Mouse (Mus musculus) lung, adult 2 months (tissue): ENCODE measurements around the gene Gatad2a. TPM values are rescaled to one million over a fixed set of nuclear protein-coding genes. Genes with fewer than 3 reads are reported as not detected.
A peak's percentile ranks its signal among the peaks of the same experiment; 100 is the strongest.

Source experiments
- DNase-seq: peaks from one replicate; pipeline ENCODE4 v3.0.0; 2022
- H3K4me1 ChIP-seq: fragments of 200-500 bp; 2 replicates; pipeline ENCODE4 v1.6.1; 2011; ENCODE audit warnings: low read length; ENCODE audit not compliant: control insufficient read depth, insufficient read depth
- H3K4me3 ChIP-seq: fragments of 200-500 bp; replicated peaks from 2 replicates; pipeline ENCODE3; 2011; ENCODE audit warnings: low read depth, mild to moderate bottlenecking, control low read depth, low read length; ENCODE audit errors: extremely low read depth
- CTCF ChIP-seq: fragments of 200-500 bp; IDR thresholded peaks from 2 replicates; pipeline ENCODE4 v1.5.1; 2011; ENCODE audit warnings: mild to moderate bottlenecking, low read length, control low read depth; ENCODE audit not compliant: insufficient read depth
- POLR2A ChIP-seq: fragments of 200-500 bp; IDR thresholded peaks from 2 replicates; pipeline ENCODE4 v1.6.1; 2011; ENCODE audit warnings: low read depth, mild to moderate bottlenecking, control low read depth, low read length, borderline replicate concordance; ENCODE audit errors: extremely low read depth
- WGBS: fragments of 180-500 bp; shearing (Covaris S2); methylation state at CpG from one replicate; pipeline ENCODE4 v1.1.7; 2018; 5-methylcytosine and 5-hydroxymethylcytosine counted together
- polyA plus RNA-seq: library from polyadenylated mRNA; depleted of rRNA; stranded (reverse); fragments of >200 nt; gene quantifications from 2 replicates; pipeline ENCODE4 v1.2.3, GENCODE M21; 2012

The Gatad2a gene
- polyA plus RNA-seq, 1 experiment = 81.8 TPM

DNA sequence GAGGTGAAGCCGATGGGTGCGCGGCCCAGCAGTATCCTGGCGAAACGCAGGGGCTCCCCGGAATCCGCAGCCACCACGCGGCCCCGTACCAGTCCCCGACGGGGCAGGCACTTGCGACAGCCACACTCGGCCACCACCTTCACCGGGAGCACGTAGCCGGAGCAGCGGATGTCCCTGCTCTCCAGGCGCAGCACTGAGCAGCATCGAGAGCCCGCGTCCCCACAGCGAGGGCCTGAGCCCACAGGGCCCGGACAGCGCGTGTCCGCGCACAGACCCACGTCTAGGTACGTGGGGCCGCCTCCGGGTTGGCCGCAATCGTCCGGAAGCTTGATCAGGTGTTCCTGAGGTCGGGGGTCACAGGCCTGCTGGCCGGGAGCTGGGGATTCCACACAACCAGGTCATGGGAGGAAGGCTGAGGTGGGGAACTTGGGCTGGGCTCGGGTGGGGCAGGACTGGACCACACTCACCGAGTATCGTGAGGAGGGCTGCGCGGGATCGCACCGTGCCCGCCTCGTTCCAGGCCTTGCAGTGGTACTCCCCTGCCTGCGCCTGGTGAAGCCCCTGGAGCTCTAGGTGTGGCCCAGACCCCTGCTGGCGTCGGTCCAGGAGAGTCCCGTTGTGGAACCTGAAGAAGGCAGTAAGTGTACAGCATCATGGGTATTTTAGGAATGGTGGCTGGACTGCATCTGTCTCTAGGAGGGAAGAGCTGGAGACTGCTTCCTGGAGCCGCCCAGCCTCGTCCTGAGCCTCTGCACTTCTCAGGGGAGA lies 113.2 kb downstream of the Gatad2a start:
- no peak for DNase-seq
- Histone ChIP-seq H3K4me3 (no peak overlapping the region), H3K4me1 (peaks cover 15% of the 10 kb centered on the region)
- TF ChIP-seq CTCF = no peak
- TF ChIP-seq POLR2A = no peak
- WGBS = 16% methylated on average over 52 of the region's 52 CpGs

DNA sequence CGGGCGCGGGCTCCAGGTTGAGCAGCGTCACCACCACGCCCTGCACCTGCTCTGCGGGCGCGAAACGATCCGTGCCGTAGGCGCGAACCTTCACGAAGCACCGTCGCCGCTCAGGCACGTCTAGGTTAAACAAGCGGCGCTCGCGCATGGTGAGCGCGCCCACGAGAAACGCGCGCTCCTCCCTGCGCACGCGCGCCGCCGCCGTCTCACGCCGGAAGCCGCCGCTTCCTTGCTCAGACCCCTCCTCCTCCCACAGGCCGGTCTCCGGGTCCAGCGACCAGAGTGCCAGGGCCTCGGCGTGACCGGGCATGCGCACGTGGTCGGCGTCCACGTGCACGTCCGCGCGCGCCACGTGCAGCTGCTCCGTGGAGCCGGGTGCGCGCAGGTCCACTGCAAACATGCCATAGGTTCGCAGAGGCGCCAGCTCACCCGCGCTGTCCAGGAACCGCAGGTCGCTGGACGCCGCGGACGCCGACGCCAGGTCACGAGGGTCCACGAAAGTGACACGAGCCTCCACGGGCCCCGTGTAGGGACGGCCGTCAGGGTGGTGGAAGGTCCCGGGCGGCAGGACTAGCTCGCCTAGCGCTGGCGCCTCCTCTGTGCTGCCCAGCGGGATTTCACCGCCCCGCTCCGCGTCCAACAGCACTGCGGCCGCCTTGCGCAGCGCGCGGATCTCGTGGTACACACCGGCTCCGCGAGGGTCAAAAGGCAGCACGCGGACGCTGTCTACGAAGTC lies 114.0 kb downstream of the Gatad2a start:
- Histone ChIP-seq H3K4me1 (peaks cover 8% of the 10 kb centered on the region), H3K4me3 (peak overlapping the region; percentile 45)
- DNase-seq = peak; percentile 12
- TF ChIP-seq POLR2A = no peak
- TF ChIP-seq CTCF = no peak
- 5% methylated on average over 102 of the region's 103 CpGs for WGBS

DNA sequence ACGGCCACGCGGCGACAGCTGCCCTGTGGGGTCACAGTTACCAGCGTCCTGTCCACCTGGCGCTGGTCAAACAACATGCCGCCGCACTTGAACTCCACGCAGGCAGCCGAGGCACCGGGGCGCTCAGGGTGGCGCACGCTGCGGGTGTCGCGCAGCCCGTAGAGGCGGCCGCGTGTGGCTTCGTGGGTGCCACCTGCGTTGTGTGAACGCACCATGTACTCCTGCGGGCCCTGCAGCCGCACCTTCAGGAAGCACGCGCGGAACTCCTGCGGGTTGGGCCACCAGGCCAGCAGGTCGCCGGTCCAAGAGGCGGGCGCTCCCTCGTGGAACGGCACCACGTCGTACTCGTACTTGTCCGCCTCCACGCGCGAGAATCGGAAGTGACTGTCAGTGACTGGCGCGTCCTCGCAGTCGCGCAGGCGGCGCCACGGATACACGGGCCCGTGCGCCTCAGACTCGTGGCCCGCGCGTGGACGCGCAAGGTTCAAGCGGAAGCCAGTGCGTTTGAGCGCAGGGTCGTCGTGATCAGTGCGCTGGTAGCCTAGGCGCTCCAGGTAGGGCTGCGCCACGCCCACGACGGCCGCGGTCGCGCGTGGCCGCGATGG lies 114.8 kb downstream of the Gatad2a start:
- 21% methylated on average over 79 of the region's 79 CpGs for WGBS

DNA sequence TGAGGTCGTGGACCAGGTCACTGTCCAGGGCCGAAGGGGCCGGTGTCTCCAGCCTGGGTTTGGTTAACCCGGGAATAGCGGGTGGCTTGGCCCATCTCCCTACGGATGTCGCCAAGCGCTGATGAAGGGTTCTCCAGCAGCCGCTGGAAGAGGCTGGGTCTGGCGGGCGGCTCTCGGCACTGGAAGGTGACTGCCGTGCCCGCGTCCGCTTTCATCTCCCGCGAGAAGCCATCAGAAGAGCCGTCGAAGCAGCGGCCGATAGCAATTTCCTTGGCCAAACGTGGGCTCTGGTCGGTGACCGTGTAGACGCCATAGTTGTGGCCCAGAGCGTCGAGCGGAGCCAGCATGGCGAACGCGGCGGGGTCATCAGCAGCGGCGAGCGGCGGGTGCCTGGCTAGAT lies 115.3 kb downstream of the Gatad2a start:
- Histone ChIP-seq H3K4me3 (no peak overlapping the region), H3K4me1 (peaks cover 6% of the 10 kb centered on the region)
- 16% methylated on average over 37 of the region's 37 CpGs for WGBS
- no peak for DNase-seq
- TF ChIP-seq CTCF (no peak), POLR2A (no peak)

More for the DNA sequence above, 114.8 kb downstream of the Gatad2a start:
- H3K4me3 ChIP-seq = no peak overlapping the region
- TF ChIP-seq CTCF (no peak), POLR2A (no peak)
- no peak for DNase-seq
- peaks cover 6% of the 10 kb centered on the region for H3K4me1 ChIP-seq

DNA sequence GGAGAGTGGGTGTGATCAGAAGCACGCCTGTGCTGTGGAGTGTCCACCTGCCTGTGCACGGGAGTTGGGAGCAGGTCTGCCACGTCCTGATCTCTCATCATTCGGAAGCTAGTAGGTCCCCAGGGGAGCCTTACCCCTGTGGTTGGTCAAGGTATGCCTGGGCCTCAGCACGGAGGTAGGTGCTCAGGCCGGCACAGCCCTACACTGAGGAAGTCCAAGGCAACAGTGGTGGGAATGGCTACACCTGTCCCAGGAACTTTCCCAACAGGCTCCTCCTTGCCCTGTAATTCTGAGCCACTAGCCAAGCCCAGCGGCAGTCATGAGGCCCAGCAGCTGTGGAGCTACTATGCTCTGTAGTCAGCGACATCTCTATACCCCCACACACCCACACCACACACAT lies 116.5 kb downstream of the Gatad2a start:
- Histone ChIP-seq H3K4me3 (no peak overlapping the region), H3K4me1 (peaks cover 6% of the 10 kb centered on the region)
- 63% methylated on average over 8 of the region's 8 CpGs for WGBS
- no peak for DNase-seq
- TF ChIP-seq POLR2A (no peak), CTCF (no peak)

DNA sequence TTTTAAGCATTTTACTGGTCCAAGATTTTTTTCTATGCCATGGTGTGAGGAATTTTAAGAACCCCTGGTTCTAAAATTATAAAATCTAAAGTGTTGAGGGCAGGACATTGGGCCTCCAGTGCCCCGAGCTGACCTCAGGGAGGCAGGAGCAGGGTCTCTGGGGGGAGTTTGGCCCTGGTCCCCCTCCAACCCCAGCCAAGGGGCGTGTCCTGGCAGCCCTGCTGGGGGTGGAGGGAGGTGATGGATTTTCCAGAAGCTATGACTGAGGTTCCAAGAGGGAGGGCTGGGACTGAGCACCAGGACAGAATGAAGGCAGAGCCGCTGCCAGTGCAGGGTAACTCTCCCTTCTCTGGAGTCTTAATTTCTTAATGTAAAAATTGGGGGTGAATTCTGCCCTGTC lies 118.2 kb downstream of the Gatad2a start:
- no peak overlapping the region for H3K4me3 ChIP-seq
- DNase-seq = no peak
- WGBS = 56% methylated on average over 3 of the region's 3 CpGs
- no peak for TF ChIP-seq POLR2A
- peaks cover 6% of the 10 kb centered on the region for H3K4me1 ChIP-seq

DNA sequence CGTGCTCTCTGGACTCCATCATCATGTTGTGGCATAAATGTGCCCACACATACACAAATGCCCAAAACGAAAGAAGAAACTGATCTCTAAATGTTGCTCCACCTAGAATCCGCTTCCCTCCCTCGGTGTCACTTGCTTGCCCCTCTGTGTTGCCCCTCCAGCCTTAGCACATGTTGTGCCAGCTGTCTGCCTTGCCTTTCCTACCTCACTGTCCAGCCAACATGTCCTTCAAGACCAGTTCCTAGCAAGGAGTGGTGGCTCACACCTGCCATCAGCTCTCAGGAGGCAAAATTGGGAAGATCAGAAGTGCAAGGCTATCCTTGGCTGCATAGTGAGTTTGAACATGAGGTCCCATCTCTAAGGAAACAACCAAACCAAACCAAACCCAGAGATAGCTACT lies 118.8 kb downstream of the Gatad2a start:
- Histone ChIP-seq H3K4me3 (no peak overlapping the region), H3K4me1 (peaks cover 6% of the 10 kb centered on the region)
- DNase-seq = no peak
- WGBS = 78% methylated on average over 4 of the region's 4 CpGs
- no peak for TF ChIP-seq CTCF
- no peak for TF ChIP-seq POLR2A

DNA sequence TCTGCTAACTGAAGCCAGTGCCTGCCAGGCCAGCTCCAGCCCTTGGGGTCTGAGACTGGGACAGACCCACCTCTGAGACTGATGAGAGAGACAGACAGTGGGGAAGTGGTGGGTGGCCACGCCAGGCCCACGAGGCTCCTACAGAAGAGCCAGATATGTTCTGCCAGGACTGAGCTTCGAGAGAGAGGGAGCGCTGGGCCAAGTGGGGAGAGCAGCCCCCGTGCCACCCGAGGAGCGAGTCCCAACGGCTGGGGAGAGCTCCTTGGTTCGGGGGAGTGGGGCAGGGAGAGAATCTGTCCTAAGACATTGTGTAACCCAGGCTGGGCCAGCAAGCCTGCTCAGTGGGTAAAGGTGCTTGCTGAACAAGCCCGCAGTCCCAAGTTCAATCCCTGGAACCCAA lies 119.2 kb downstream of the Gatad2a start:
- no peak overlapping the region for H3K4me3 ChIP-seq
- no peak for DNase-seq
- 74% methylated on average over 10 of the region's 10 CpGs for WGBS
- H3K4me1 ChIP-seq = peaks cover 3% of the 10 kb centered on the region
- TF ChIP-seq CTCF = no peak
- TF ChIP-seq POLR2A = no peak

DNA sequence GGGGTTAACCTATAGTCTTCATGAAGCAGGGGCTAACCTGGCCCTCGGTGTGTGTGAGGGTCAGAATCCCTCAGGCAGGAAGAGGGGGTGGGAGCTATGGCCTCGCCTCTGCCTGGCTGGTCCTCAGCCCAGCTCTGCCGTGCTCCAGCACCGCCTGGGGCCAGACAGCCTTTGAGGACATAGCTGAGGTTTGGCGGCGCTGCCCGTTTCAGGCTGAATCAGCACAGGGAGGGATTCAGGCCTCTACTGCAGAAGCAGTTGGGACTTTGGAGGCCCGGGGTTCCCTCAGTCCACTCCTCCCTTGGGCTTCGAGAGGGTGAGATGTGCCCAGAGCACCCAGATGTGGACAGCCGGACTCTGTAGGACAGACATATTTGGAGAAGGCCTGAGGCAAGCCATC lies 120.1 kb downstream of the Gatad2a start:
- WGBS = 41% methylated on average over 10 of the region's 10 CpGs
- Histone ChIP-seq H3K4me1 (no peaks in the 10 kb centered on the region), H3K4me3 (no peak overlapping the region)
- DNase-seq = no peak
- TF ChIP-seq POLR2A = no peak
- TF ChIP-seq CTCF = no peak
